Mouse (Mus musculus) liver, embryonic 13.5 days (tissue): Measurements from ENCODE around the gene Vrk3. TPM values are rescaled to one million over a fixed set of nuclear protein-coding genes. Genes with fewer than 3 reads are reported as not detected.
"Not testable (repeated sequence)": the region's sequence is repeated elsewhere in the genome, so short reads cannot be mapped to it uniquely, and the experiment has no call there.

Experiments used
- ATAC-seq: fragments of 200-750 bp; cut with Nextera tagmentation; 2 replicates; pipeline ENCODE4 v1.8.0; 2017; ENCODE audit warnings: low read depth, mild to moderate bottlenecking, moderate number of reproducible peaks, moderate library complexity
- DNase-seq: peaks from one replicate; pipeline ENCODE4 v3.0.0; 2022
- H3K27ac ChIP-seq: fragments of 300-500 bp; sonication (generic); 2 replicates; pipeline ENCODE4 v1.5.1; 2015; ENCODE audit warnings: moderate library complexity, mild to moderate bottlenecking, inconsistent platforms
- H3K27me3 ChIP-seq: fragments of 300-500 bp; sonication (generic); 2 replicates; pipeline ENCODE4 v1.6.1; 2015; ENCODE audit warnings: mild to moderate bottlenecking, inconsistent platforms
- H3K36me3 ChIP-seq: fragments of 300-500 bp; sonication (generic); 2 replicates; pipeline ENCODE4 v1.6.1; 2015; ENCODE audit warnings: mild to moderate bottlenecking, inconsistent platforms
- H3K4me1 ChIP-seq: fragments of 300-500 bp; sonication (generic); replicated peaks from 2 replicates; pipeline ENCODE4 v1.6.1; 2015; ENCODE audit warnings: inconsistent platforms
- H3K4me2 ChIP-seq: fragments of 300-500 bp; sonication (generic); 2 replicates; pipeline ENCODE4 v1.6.1; 2015; ENCODE audit warnings: inconsistent platforms, mild to moderate bottlenecking, moderate library complexity
- H3K4me3 ChIP-seq: fragments of 300-500 bp; sonication (generic); replicated peaks from 2 replicates; pipeline ENCODE4 v1.5.1; 2015; ENCODE audit warnings: mild to moderate bottlenecking, inconsistent platforms
- H3K9ac ChIP-seq: fragments of 300-500 bp; sonication (generic); 2 replicates; pipeline ENCODE4 v1.6.1; 2015; ENCODE audit warnings: mild to moderate bottlenecking, inconsistent platforms
- H3K9me3 ChIP-seq: fragments of 300-500 bp; sonication (generic); replicated peaks from 2 replicates; pipeline ENCODE4 v1.6.1; 2016; ENCODE audit warnings: inconsistent platforms
- WGBS: fragments of 180-500 bp; shearing (Covaris S2); methylation state at CpG from one replicate; pipeline ENCODE4 v1.1.7; 2015; ENCODE audit not compliant: insufficient replicate concordance; 5-methylcytosine and 5-hydroxymethylcytosine counted together
- polyA plus RNA-seq: library from polyadenylated mRNA; unstranded; fragments of >200 nt; fragmentation: Nextera tagmentation; extraction: Ambion mirVana; gene quantifications from 2 replicates; pipeline ENCODE4 v1.2.1, GENCODE M21; 2015

Gene Vrk3
- 30.0 and 30.8 TPM in 2 replicates for polyA plus RNA-seq

- under 1% methylated on average over 44 of the region's 44 CpGs for WGBS
- Histone ChIP-seq H3K4me1 (peaks cover 41% of the 10 kb centered on the region), H3K9me3 (no peaks in the 10 kb centered on the region), H3K4me3 (peak within 1 kb of the TSS; percentile 70), H3K4me2 (peak within 1 kb of the TSS; percentile 73), H3K9ac (peak within 1 kb of the TSS; percentile 73), H3K27me3 (no peaks in the 10 kb centered on the region), H3K36me3 (peaks cover 15% of the 10 kb centered on the region), H3K27ac (peak within 1 kb of the TSS; percentile 97)
- DNase-seq (peak; percentile 94), ATAC-seq (peak; percentile 98)
Measured at GRCm38 (mm10) chr7:44748101-44749044, at the start of gene Vrk3. Vrk3 (plus strand) TSS chr7:44748413.

GRCm38 (mm10) chr7:44701921-44702320, 46.3 kb upstream of the Vrk3 start:
- peaks cover 7% of the 10 kb centered on the region; the same call in 1 of the 2 replicates for H3K27me3 ChIP-seq
- no peak overlapping the region for H3K9ac ChIP-seq
- no peak overlapping the region for H3K4me2 ChIP-seq
- 5% methylated on average over 6 of the region's 6 CpGs for WGBS
- ATAC-seq: no peak
- H3K27ac ChIP-seq: no peak overlapping the region
- DNase-seq: no peak
- H3K36me3 ChIP-seq: no peaks in the 10 kb centered on the region
- peaks cover 14% of the 10 kb centered on the region for H3K4me1 ChIP-seq
- no peak overlapping the region for H3K4me3 ChIP-seq
- no peaks in the 10 kb centered on the region; the same call in 1 of the 2 replicates for H3K9me3 ChIP-seq

GRCm38 (mm10) chr7:44702985-44703384, 45.2 kb upstream of the Vrk3 start:
- DNase-seq: no peak
- H3K27me3 ChIP-seq: no peaks in the 10 kb centered on the region
- peaks cover 4% of the 10 kb centered on the region for H3K4me1 ChIP-seq
- ATAC-seq: no peak
- H3K36me3 ChIP-seq: no peaks in the 10 kb centered on the region
- no peak overlapping the region for H3K9ac ChIP-seq
- H3K4me3 ChIP-seq: no peak overlapping the region
- no peak overlapping the region for H3K27ac ChIP-seq
- H3K4me2 ChIP-seq: no peak overlapping the region
- no peaks in the 10 kb centered on the region; the same call in 1 of the 2 replicates for H3K9me3 ChIP-seq
- WGBS: 62% methylated on average over 8 of the region's 8 CpGs

GRCm38 (mm10) chr7:44704363-44704762, 43.9 kb upstream of the Vrk3 start:
- H3K27ac ChIP-seq: no peak overlapping the region
- H3K36me3 ChIP-seq: no peaks in the 10 kb centered on the region
- 47% methylated on average over 3 of the region's 3 CpGs for WGBS
- no peak overlapping the region for H3K9ac ChIP-seq
- no peaks in the 10 kb centered on the region for H3K4me1 ChIP-seq
- no peak overlapping the region for H3K4me2 ChIP-seq
- H3K9me3 ChIP-seq: no peaks in the 10 kb centered on the region; the same call in 1 of the 2 replicates
- H3K27me3 ChIP-seq: no peaks in the 10 kb centered on the region
- H3K4me3 ChIP-seq: no peak overlapping the region
- ATAC-seq: no peak
- no peak for DNase-seq

GRCm38 (mm10) chr7:44705086-44705485, 43.1 kb upstream of the Vrk3 start:
- H3K9me3 ChIP-seq: no peaks in the 10 kb centered on the region; the same call in 1 of the 2 replicates
- no peaks in the 10 kb centered on the region for H3K36me3 ChIP-seq
- no peak overlapping the region for H3K9ac ChIP-seq
- H3K4me1 ChIP-seq: no peaks in the 10 kb centered on the region
- 61% methylated on average over 4 of the region's 4 CpGs for WGBS
- no peak for DNase-seq
- no peak overlapping the region for H3K4me3 ChIP-seq
- no peak overlapping the region for H3K4me2 ChIP-seq
- no peak for ATAC-seq
- H3K27ac ChIP-seq: no peak overlapping the region
- no peaks in the 10 kb centered on the region for H3K27me3 ChIP-seq

GRCm38 (mm10) chr7:44706322-44706721, 41.9 kb upstream of the Vrk3 start:
- H3K36me3 ChIP-seq: no peaks in the 10 kb centered on the region
- H3K4me1 ChIP-seq: no peaks in the 10 kb centered on the region
- H3K9ac ChIP-seq: no peak overlapping the region
- no peak overlapping the region for H3K4me3 ChIP-seq
- H3K27me3 ChIP-seq: no peaks in the 10 kb centered on the region
- no peak for DNase-seq
- no peaks in the 10 kb centered on the region; the same call in 1 of the 2 replicates for H3K9me3 ChIP-seq
- H3K4me2 ChIP-seq: no peak overlapping the region
- H3K27ac ChIP-seq: no peak overlapping the region
- ATAC-seq: no peak

- no peak overlapping the region for H3K4me2 ChIP-seq
- no peaks in the 10 kb centered on the region for H3K27me3 ChIP-seq
- H3K9ac ChIP-seq: no peak overlapping the region
- no peaks in the 10 kb centered on the region for H3K36me3 ChIP-seq
- no peak overlapping the region for H3K4me3 ChIP-seq
- WGBS: 62% methylated on average over 5 of the region's 5 CpGs
- DNase-seq (no peak), ATAC-seq (no peak)
- no peaks in the 10 kb centered on the region for H3K4me1 ChIP-seq
- H3K27ac ChIP-seq: no peak overlapping the region
- no peaks in the 10 kb centered on the region; the same call in 1 of the 2 replicates for H3K9me3 ChIP-seq
Measured at GRCm38 (mm10) chr7:44707169-44707675, 41.0 kb upstream of the Vrk3 start.

GRCm38 (mm10) chr7:44708093-44708492, 40.1 kb upstream of the Vrk3 start:
- not testable (repeated sequence) for H3K9me3 ChIP-seq, H3K36me3 ChIP-seq, H3K4me3 ChIP-seq, H3K9ac ChIP-seq, H3K4me1 ChIP-seq, H3K4me2 ChIP-seq, DNase-seq, H3K27ac ChIP-seq, ATAC-seq, H3K27me3 ChIP-seq
- WGBS: 76% methylated on average over 6 of the region's 6 CpGs

- Histone ChIP-seq H3K27me3 (no peaks in the 10 kb centered on the region), H3K4me2 (no peak within 1 kb of the TSS), H3K9ac (no peak within 1 kb of the TSS), H3K27ac (no peak within 1 kb of the TSS), H3K4me3 (no peak within 1 kb of the TSS), H3K4me1 (no peaks in the 10 kb centered on the region), H3K36me3 (no peaks in the 10 kb centered on the region), H3K9me3 (no peaks in the 10 kb centered on the region; the same call in 1 of the 2 replicates)
- WGBS: 65% methylated on average over 14 of the region's 14 CpGs
- no peak for DNase-seq
- ATAC-seq: no peak
Measured at GRCm38 (mm10) chr7:44708574-44708973, 39.6 kb upstream of the Vrk3 start, which contains the start of gene Izumo2. Izumo2 (plus strand) TSS chr7:44708742.

- Histone ChIP-seq H3K27ac (no peak overlapping the region), H3K4me3 (no peak overlapping the region), H3K4me1 (no peaks in the 10 kb centered on the region), H3K36me3 (no peaks in the 10 kb centered on the region), H3K4me2 (no peak overlapping the region), H3K9ac (no peak overlapping the region), H3K9me3 (no peaks in the 10 kb centered on the region; the same call in 1 of the 2 replicates), H3K27me3 (no peaks in the 10 kb centered on the region)
- no peak for ATAC-seq
- DNase-seq: no peak
- WGBS: 68% methylated on average over 5 of the region's 5 CpGs
Measured at GRCm38 (mm10) chr7:44709881-44710280, 38.3 kb upstream of the Vrk3 start.

- Histone ChIP-seq H3K9ac (no peak overlapping the region), H3K9me3 (no peaks in the 10 kb centered on the region), H3K27ac (no peak overlapping the region), H3K4me2 (no peak overlapping the region), H3K36me3 (no peaks in the 10 kb centered on the region), H3K4me3 (no peak overlapping the region), H3K27me3 (no peaks in the 10 kb centered on the region), H3K4me1 (no peaks in the 10 kb centered on the region)
- DNase-seq (no peak), ATAC-seq (no peak)
- 61% methylated on average over 5 of the region's 5 CpGs for WGBS
Measured at GRCm38 (mm10) chr7:44722058-44722457, 26.2 kb upstream of the Vrk3 start.
